Mouse (Mus musculus) left cerebral cortex, postnatal 14 days (tissue): ENCODE measurements around the gene E030018B13Rik. TPM values are rescaled to one million over a fixed set of nuclear protein-coding genes. Genes with fewer than 3 reads are reported as not detected.

Experiments used
- DNase-seq, 2 experiments: peaks; one replicate each; pipeline ENCODE4 v3.0.0; 2021 to 2022; ENCODE audit warnings: low spot score in 2 of 2, mixed read lengths in 1 of 2
- intact Hi-C: fragments of 180-260 bp; cut with DNase I; formaldehyde crosslinking; loops from one replicate; pipeline ENCODE4 v1.15.1; 2025
- long read RNA-seq, 2 experiments: library from polyadenylated mRNA; stranded (forward); transcript quantifications; one replicate each; pipeline ENCODE4 v2.0.0; 2021
- total RNA-seq, 2 experiments: library from RNA; stranded (reverse); gene quantifications; 2 replicates each; pipeline ENCODE4 v1.2.3; 2021

E030018B13Rik gene
- not detected for total RNA-seq
- long read RNA-seq, experiment 1 = 0 reads
- long read RNA-seq, experiment 2 = 0 reads

GRCm38 (mm10) chr7:63916268-63916907 lies at the start of gene E030018B13Rik:
TSS of gene E030018B13Rik (plus strand) at chr7:63916857.
- no peak for DNase-seq
- intact Hi-C loops = no loop called here

- no peak for DNase-seq
- intact Hi-C loops = no loop called here
These were observed 48.2 kb upstream of the E030018B13Rik start for GRCm38 (mm10) chr7:63868356-63868918.

GRCm38 (mm10) chr7:63871698-63872097 lies 45.0 kb upstream of the E030018B13Rik start:
- intact Hi-C loops = no loop called here
- DNase-seq = no peak

GRCm38 (mm10) chr7:63873880-63874279 lies 42.8 kb upstream of the E030018B13Rik start:
- no peak for DNase-seq
- intact Hi-C loops = no loop called here

- intact Hi-C loops = no loop called here
- no peak for DNase-seq
These were observed 41.0 kb upstream of the E030018B13Rik start for GRCm38 (mm10) chr7:63875686-63876085.

- DNase-seq = no peak
- intact Hi-C loops = no loop called here
These were observed 40.0 kb upstream of the E030018B13Rik start for GRCm38 (mm10) chr7:63876640-63877039.

GRCm38 (mm10) chr7:63877610-63878009 lies 39.0 kb upstream of the E030018B13Rik start:
- DNase-seq = no peak
- intact Hi-C loops = no loop called here

GRCm38 (mm10) chr7:63879583-63879982 lies 37.1 kb upstream of the E030018B13Rik start:
- peak; percentile 64 to 72 for DNase-seq
- intact Hi-C loops = no loop called here

GRCm38 (mm10) chr7:63882739-63883138 lies 33.9 kb upstream of the E030018B13Rik start:
- intact Hi-C loops = no loop called here
- no peak for DNase-seq

- intact Hi-C loops = no loop called here
- DNase-seq = no peak
These were observed 31.6 kb upstream of the E030018B13Rik start for GRCm38 (mm10) chr7:63885025-63885424.

GRCm38 (mm10) chr7:63887034-63887551 lies 29.6 kb upstream of the E030018B13Rik start:
- intact Hi-C loops = no loop called here
- DNase-seq = no peak

- no peak for DNase-seq
- intact Hi-C loops = no loop called here
These were observed 29.0 kb upstream of the E030018B13Rik start for GRCm38 (mm10) chr7:63887602-63888123.

GRCm38 (mm10) chr7:63888674-63889073 lies 28.0 kb upstream of the E030018B13Rik start:
- intact Hi-C loops = no loop called here
- no peak for DNase-seq

- intact Hi-C loops = no loop called here
- DNase-seq = no peak
These were observed 27.3 kb upstream of the E030018B13Rik start for GRCm38 (mm10) chr7:63889116-63889975.

- intact Hi-C loops = no loop called here
- no peak for DNase-seq
These were observed 25.1 kb upstream of the E030018B13Rik start for GRCm38 (mm10) chr7:63891488-63892075.

- intact Hi-C loops = no loop called here
- DNase-seq = no peak
These were observed 23.5 kb upstream of the E030018B13Rik start for GRCm38 (mm10) chr7:63893201-63893600.

- no peak for DNase-seq
- intact Hi-C loops = no loop called here
These were observed 22.9 kb upstream of the E030018B13Rik start for GRCm38 (mm10) chr7:63893729-63894128.

- intact Hi-C loops = no loop called here
- no peak for DNase-seq
These were observed 22.0 kb upstream of the E030018B13Rik start for GRCm38 (mm10) chr7:63894662-63895061.

GRCm38 (mm10) chr7:63895223-63895622 lies 21.4 kb upstream of the E030018B13Rik start:
- no peak for DNase-seq
- intact Hi-C loops = no loop called here
